Mouse (Mus musculus) naive thymus-derived CD4-positive, alpha-beta T cell, adult 2 months (primary cell): ENCODE results near the gene Luc7l.
A peak's percentile ranks its signal among the peaks of the same experiment; 100 is the strongest.

ENCODE experiments used
- DNase-seq: peaks from one replicate; pipeline ENCODE4 v3.0.0-alpha.2; 2011; ENCODE audit warnings: low read depth

Gene Luc7l

GRCm38 (mm10) chr17:26252539-26253251, at the start of gene Luc7l:
Luc7l (plus strand) TSS chr17:26252896.
- DNase-seq, result peak; percentile 92

- DNase-seq, result peak; percentile 60
Measured at GRCm38 (mm10) chr17:26203321-26203811, 49.3 kb upstream of the Luc7l start.

- DNase-seq, result no peak
Measured at GRCm38 (mm10) chr17:26204766-26205165, 47.9 kb upstream of the Luc7l start.

GRCm38 (mm10) chr17:26206392-26206791, 46.3 kb upstream of the Luc7l start:
- no peak for DNase-seq

GRCm38 (mm10) chr17:26207686-26208085, 45.0 kb upstream of the Luc7l start, which contains the start of gene Arhgdig:
Arhgdig (minus strand) TSS chr17:26207786.
- DNase-seq, result no peak

GRCm38 (mm10) chr17:26212241-26212640, 40.5 kb upstream of the Luc7l start:
- DNase-seq, result no peak

- DNase-seq, result no peak
Measured at GRCm38 (mm10) chr17:26212681-26213080, 40.0 kb upstream of the Luc7l start.

GRCm38 (mm10) chr17:26221508-26221907, 31.2 kb upstream of the Luc7l start:
- no peak for DNase-seq

- DNase-seq, result no peak
Measured at GRCm38 (mm10) chr17:26225150-26225549, 27.5 kb upstream of the Luc7l start.

- DNase-seq, result peak; percentile 60
Measured at GRCm38 (mm10) chr17:26229776-26230175, 22.9 kb upstream of the Luc7l start.

GRCm38 (mm10) chr17:26231156-26231555, 21.5 kb upstream of the Luc7l start:
- no peak for DNase-seq

GRCm38 (mm10) chr17:26232863-26233262, 19.8 kb upstream of the Luc7l start:
- DNase-seq, result peak; percentile 64

GRCm38 (mm10) chr17:26234386-26234785, 18.3 kb upstream of the Luc7l start:
- DNase-seq, result peak; percentile 64

- DNase-seq, result no peak
Measured at GRCm38 (mm10) chr17:26235077-26235815, 17.4 kb upstream of the Luc7l start.

- no peak for DNase-seq
Measured at GRCm38 (mm10) chr17:26237667-26238066, 15.0 kb upstream of the Luc7l start.

GRCm38 (mm10) chr17:26239551-26239950, 13.1 kb upstream of the Luc7l start:
- no peak for DNase-seq

GRCm38 (mm10) chr17:26240120-26240790, 12.4 kb upstream of the Luc7l start:
- no peak for DNase-seq

GRCm38 (mm10) chr17:26240990-26241389, 11.7 kb upstream of the Luc7l start:
- DNase-seq, result no peak

- peak; percentile 83 for DNase-seq
Measured at GRCm38 (mm10) chr17:26243471-26244100, 9.1 kb upstream of the Luc7l start.

- DNase-seq, result peak; percentile 96
Measured at GRCm38 (mm10) chr17:26244101-26244841, 8.4 kb upstream of the Luc7l start, which contains the start of gene Fam234a. Fam234a (minus strand) TSS chr17:26244242.

GRCm38 (mm10) chr17:26251886-26252538, 684 bp upstream of the Luc7l start:
- DNase-seq, result no peak
